Mouse (Mus musculus): ENCODE data around the gene Ttbk1. TPM values are rescaled to one million over a fixed set of nuclear protein-coding genes. Genes with fewer than 3 reads are reported as not detected.

Ttbk1 gene
- polyA plus RNA-seq, 1 experiment from 2014 or later = 0.27 TPM

DNA sequence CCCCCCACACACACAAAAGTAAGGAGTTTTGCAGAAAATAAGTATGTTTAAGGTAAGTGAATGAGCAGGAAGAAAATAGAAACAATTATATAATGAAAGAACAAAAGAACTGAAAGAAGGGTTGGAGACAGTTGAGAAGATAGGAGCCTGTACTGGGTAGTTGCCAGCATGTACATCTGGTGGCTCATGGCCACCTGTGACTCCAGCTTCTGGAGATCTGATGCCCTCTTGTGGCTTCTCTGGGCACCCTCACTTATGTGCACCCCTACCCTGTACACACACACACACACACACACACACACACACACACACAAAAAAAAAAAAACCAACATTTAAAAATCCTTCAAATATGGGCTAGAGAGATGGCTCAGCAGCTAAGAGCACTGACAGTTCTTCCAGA, 67.8 kb downstream of the Ttbk1 start:
- Histone ChIP-seq H3K4me2 (replicated peaks; ENCODE audit: low read depth, low read length) (no peak overlapping the region), H3K4me3 (ENCODE audit: low read depth, low read length) (no peak overlapping the region), H3K4me1 (ENCODE audit: control insufficient read depth, insufficient read depth, low read length) (no peaks in the 10 kb centered on the region), H3K9me3 (ENCODE audit: control insufficient read depth, low read depth, low read length) (no peaks in the 10 kb centered on the region), H3K27ac (ENCODE audit: low read length) (no peak overlapping the region), H3K9ac (replicated peaks; ENCODE audit: low read depth, low read length) (no peak overlapping the region), H3K36me3 (ENCODE audit: control insufficient read depth, insufficient read depth, low read length) (peaks cover 7% of the 10 kb centered on the region; the same call in 1 of the 2 replicates), H3K27me3 (ENCODE audit: control insufficient read depth, insufficient read depth, low read length) (no peaks in the 10 kb centered on the region)
- ATAC-seq (ENCODE audit: insufficient number of reproducible peaks, insufficient read depth, low FRiP score, low read depth) = no peak

DNA sequence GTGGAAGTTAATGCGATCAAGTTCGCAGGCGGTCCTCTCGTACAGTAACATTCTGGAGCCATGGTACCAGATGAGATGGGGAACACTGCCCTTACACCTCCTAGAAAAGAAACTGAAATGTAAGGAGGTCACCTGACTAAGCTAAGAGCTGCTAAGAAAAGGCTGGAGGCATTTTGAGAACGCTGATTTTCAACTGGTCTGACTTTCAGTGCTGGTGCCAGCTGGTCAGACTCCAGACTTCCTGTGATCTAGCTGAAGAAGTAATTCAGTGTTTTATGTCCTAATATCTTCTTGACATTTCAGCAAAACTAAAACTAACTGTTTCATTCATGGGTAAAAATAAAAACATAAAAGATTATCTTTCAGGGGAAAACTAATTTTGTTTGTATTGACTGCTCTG, 68.8 kb downstream of the Ttbk1 start:
- no peak overlapping the region for H3K4me2 ChIP-seq (replicated peaks; ENCODE audit: low read depth, low read length)
- no peak overlapping the region for H3K27ac ChIP-seq (ENCODE audit: low read length)
- H3K36me3 ChIP-seq (ENCODE audit: control insufficient read depth, insufficient read depth, low read length) = peaks cover 13% of the 10 kb centered on the region
- no peaks in the 10 kb centered on the region for H3K9me3 ChIP-seq (ENCODE audit: control insufficient read depth, low read depth, low read length)
- 66% methylated on average over 5 of the region's 5 CpGs for WGBS
- no peak overlapping the region for H3K4me3 ChIP-seq (ENCODE audit: low read depth, low read length)
- ATAC-seq (ENCODE audit: insufficient number of reproducible peaks, insufficient read depth, low FRiP score, low read depth) = no peak
- H3K4me1 ChIP-seq (ENCODE audit: control insufficient read depth, insufficient read depth, low read length) = no peaks in the 10 kb centered on the region
- no peak overlapping the region for H3K9ac ChIP-seq (replicated peaks; ENCODE audit: low read depth, low read length)
- H3K27me3 ChIP-seq (ENCODE audit: control insufficient read depth, insufficient read depth, low read length) = no peaks in the 10 kb centered on the region

DNA sequence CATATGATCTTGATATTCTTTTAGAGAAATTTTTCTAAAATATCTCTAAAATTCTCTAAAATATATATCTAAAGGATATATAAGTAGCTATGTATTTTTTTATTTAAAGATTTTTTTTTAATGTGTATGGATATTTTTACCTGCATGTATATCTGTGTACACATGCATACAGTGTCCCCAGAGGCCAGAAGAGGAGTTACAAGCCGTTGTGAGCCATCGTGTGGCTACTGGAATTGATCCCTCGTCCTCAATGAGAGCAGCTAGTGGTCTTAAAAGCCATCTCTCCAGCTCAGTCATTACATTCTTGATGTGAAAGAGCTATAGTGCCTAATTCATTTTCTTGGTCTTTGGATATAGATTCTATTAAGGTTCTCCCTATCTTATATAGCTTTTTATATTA, 79.0 kb downstream of the Ttbk1 start:
- Histone ChIP-seq H3K4me3 (ENCODE audit: low read depth, low read length) (no peak overlapping the region), H3K4me1 (ENCODE audit: control insufficient read depth, insufficient read depth, low read length) (no peaks in the 10 kb centered on the region), H3K9me3 (ENCODE audit: control insufficient read depth, low read depth, low read length) (no peaks in the 10 kb centered on the region), H3K9ac (replicated peaks; ENCODE audit: low read depth, low read length) (no peak overlapping the region), H3K36me3 (ENCODE audit: control insufficient read depth, insufficient read depth, low read length) (peaks cover 57% of the 10 kb centered on the region), H3K4me2 (replicated peaks; ENCODE audit: low read depth, low read length) (no peak overlapping the region), H3K27me3 (ENCODE audit: control insufficient read depth, insufficient read depth, low read length) (no peaks in the 10 kb centered on the region), H3K27ac (ENCODE audit: low read length) (no peak overlapping the region)
- no peak for ATAC-seq (ENCODE audit: insufficient number of reproducible peaks, insufficient read depth, low FRiP score, low read depth)
- 32% methylated on average over 3 of the region's 3 CpGs for WGBS

DNA sequence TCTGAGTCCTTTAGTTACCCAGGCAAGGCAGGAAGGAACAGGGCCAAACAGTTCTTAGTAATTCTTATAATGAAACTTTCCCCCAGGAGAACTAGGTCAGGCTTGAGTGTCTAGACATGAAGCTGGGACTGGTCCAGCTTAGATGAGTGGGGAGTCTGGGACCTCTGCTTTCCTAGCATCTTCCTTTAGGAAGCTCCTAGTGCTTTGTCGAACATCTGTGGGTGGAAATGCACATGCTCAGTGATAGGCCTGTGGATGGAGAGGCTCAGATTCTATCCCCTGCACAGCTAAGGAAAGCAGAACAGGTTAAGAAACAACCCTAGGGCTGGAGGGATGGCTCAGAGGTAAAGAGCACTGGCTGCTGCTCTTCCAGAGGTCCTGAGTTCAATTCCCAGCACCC, 92.8 kb downstream of the Ttbk1 start:
- Histone ChIP-seq H3K4me2 (replicated peaks; ENCODE audit: low read depth, low read length) (no peak overlapping the region), H3K9me3 (ENCODE audit: control insufficient read depth, low read depth, low read length) (no peaks in the 10 kb centered on the region), H3K27me3 (ENCODE audit: control insufficient read depth, insufficient read depth, low read length) (no peaks in the 10 kb centered on the region), H3K4me3 (ENCODE audit: low read depth, low read length) (no peak overlapping the region), H3K27ac (ENCODE audit: low read length) (no peak overlapping the region), H3K9ac (replicated peaks; ENCODE audit: low read depth, low read length) (no peak overlapping the region), H3K36me3 (ENCODE audit: control insufficient read depth, insufficient read depth, low read length) (peaks cover 27% of the 10 kb centered on the region), H3K4me1 (ENCODE audit: control insufficient read depth, insufficient read depth, low read length) (no peaks in the 10 kb centered on the region)
- no peak for ATAC-seq (ENCODE audit: insufficient number of reproducible peaks, insufficient read depth, low FRiP score, low read depth)
- WGBS = 77% methylated on average over 1 of the region's 1 CpGs

DNA sequence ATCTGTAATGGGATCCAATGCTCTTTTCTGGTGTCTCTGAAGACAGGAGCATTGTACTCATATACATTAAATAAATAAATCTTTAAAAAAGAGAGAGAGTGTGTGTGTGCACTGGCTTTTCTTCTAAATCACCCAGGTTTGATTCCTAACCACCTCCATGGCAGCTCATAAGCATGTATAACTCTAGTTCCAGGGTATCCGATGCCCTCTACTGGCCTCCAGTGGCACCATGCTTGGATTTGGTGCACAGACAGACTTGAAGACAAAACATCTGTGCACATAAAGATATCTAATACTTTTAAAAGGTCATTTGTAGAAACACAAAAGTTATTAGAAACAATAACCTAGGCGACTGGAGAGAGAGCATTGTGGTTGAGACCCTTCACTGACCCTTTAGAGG, 94.5 kb downstream of the Ttbk1 start:
- Histone ChIP-seq H3K4me1 (ENCODE audit: control insufficient read depth, insufficient read depth, low read length) (no peaks in the 10 kb centered on the region), H3K27ac (ENCODE audit: low read length) (no peak overlapping the region), H3K9ac (replicated peaks; ENCODE audit: low read depth, low read length) (no peak overlapping the region), H3K27me3 (ENCODE audit: control insufficient read depth, insufficient read depth, low read length) (no peaks in the 10 kb centered on the region), H3K36me3 (ENCODE audit: control insufficient read depth, insufficient read depth, low read length) (peaks cover 30% of the 10 kb centered on the region), H3K4me2 (replicated peaks; ENCODE audit: low read depth, low read length) (no peak overlapping the region), H3K9me3 (ENCODE audit: control insufficient read depth, low read depth, low read length) (no peaks in the 10 kb centered on the region), H3K4me3 (ENCODE audit: low read depth, low read length) (no peak overlapping the region)
- 42% methylated on average over 2 of the region's 2 CpGs for WGBS
- ATAC-seq (ENCODE audit: insufficient number of reproducible peaks, insufficient read depth, low FRiP score, low read depth) = no peak

Other genes starting within 250 kb of the Ttbk1 start
- gene Polr1c, start 239.6 kb downstream of the Ttbk1 start, polyA plus RNA-seq (2014; fragmentation: Nextera tagmentation; extraction: Ambion mirVana) = 86.8 and 87.9 TPM in 2 replicates
- 104 and 106 TPM in 2 replicates for gene Yipf3, start 239.6 kb downstream of the Ttbk1 start, polyA plus RNA-seq (2014; fragmentation: Nextera tagmentation; extraction: Ambion mirVana)
- gene Lrrc73, start 234.1 kb downstream of the Ttbk1 start, polyA plus RNA-seq (2014; fragmentation: Nextera tagmentation; extraction: Ambion mirVana) = 0.55 and 0.85 TPM in 2 replicates
- 46.4 and 48.8 TPM in 2 replicates for gene Tjap1, start 204.6 kb downstream of the Ttbk1 start, polyA plus RNA-seq (2014; fragmentation: Nextera tagmentation; extraction: Ambion mirVana)
- gene Dlk2, start 190.3 kb downstream of the Ttbk1 start, polyA plus RNA-seq (2014; fragmentation: Nextera tagmentation; extraction: Ambion mirVana) = 2.8 and 3.9 TPM in 2 replicates
- gene Abcc10, start 159.3 kb downstream of the Ttbk1 start, polyA plus RNA-seq (2014; fragmentation: Nextera tagmentation; extraction: Ambion mirVana) = 4.6 and 4.9 TPM in 2 replicates
- gene Zfp318, start 103.9 kb downstream of the Ttbk1 start, polyA plus RNA-seq (2014; fragmentation: Nextera tagmentation; extraction: Ambion mirVana) = 12.7 and 16.5 TPM in 2 replicates
- 1.3 and 1.7 TPM in 2 replicates for gene Crip3, start 58.7 kb downstream of the Ttbk1 start, polyA plus RNA-seq (2014; fragmentation: Nextera tagmentation; extraction: Ambion mirVana)
- not detected in 2 replicates for gene Slc22a7, start 49.2 kb downstream of the Ttbk1 start, polyA plus RNA-seq (2014; fragmentation: Nextera tagmentation; extraction: Ambion mirVana)
- 56.3 and 65.5 TPM in 2 replicates for gene Dnph1, start 9.0 kb upstream of the Ttbk1 start, polyA plus RNA-seq (2014; fragmentation: Nextera tagmentation; extraction: Ambion mirVana)
- gene Cul9, start 58.7 kb upstream of the Ttbk1 start, polyA plus RNA-seq (2014; fragmentation: Nextera tagmentation; extraction: Ambion mirVana) = 3.6 and 5.6 TPM in 2 replicates
- 12.2 and 15.7 TPM in 2 replicates for gene Srf, start 68.5 kb upstream of the Ttbk1 start, polyA plus RNA-seq (2014; fragmentation: Nextera tagmentation; extraction: Ambion mirVana)
- gene Ptk7, start 141.8 kb upstream of the Ttbk1 start, polyA plus RNA-seq (2014; fragmentation: Nextera tagmentation; extraction: Ambion mirVana) = 37.6 and 45.2 TPM in 2 replicates
- gene Klc4, start 158.3 kb upstream of the Ttbk1 start, polyA plus RNA-seq (2014; fragmentation: Nextera tagmentation; extraction: Ambion mirVana) = 31.0 and 32.3 TPM in 2 replicates
- 99.2 and 104 TPM in 2 replicates for gene Mrpl2, start 158.6 kb upstream of the Ttbk1 start, polyA plus RNA-seq (2014; fragmentation: Nextera tagmentation; extraction: Ambion mirVana)
- gene Cul7, start 162.7 kb upstream of the Ttbk1 start, polyA plus RNA-seq (2014; fragmentation: Nextera tagmentation; extraction: Ambion mirVana) = 45.9 and 47.2 TPM in 2 replicates
- gene Rrp36, start 186.7 kb upstream of the Ttbk1 start, polyA plus RNA-seq (2014; fragmentation: Nextera tagmentation; extraction: Ambion mirVana) = 52.3 and 53.5 TPM in 2 replicates
- 152 and 162 TPM in 2 replicates for gene Mea1, start 191.1 kb upstream of the Ttbk1 start, polyA plus RNA-seq (2014; fragmentation: Nextera tagmentation; extraction: Ambion mirVana)
- gene Klhdc3, start 193.2 kb upstream of the Ttbk1 start, polyA plus RNA-seq (2014; fragmentation: Nextera tagmentation; extraction: Ambion mirVana) = 101 and 105 TPM in 2 replicates
- 77.5 and 82.8 TPM in 2 replicates for gene Ppp2r5d, start 217.4 kb upstream of the Ttbk1 start, polyA plus RNA-seq (2014; fragmentation: Nextera tagmentation; extraction: Ambion mirVana)
- gene Pex6, start 223.8 kb upstream of the Ttbk1 start, polyA plus RNA-seq (2014; fragmentation: Nextera tagmentation; extraction: Ambion mirVana) = 18.6 and 18.8 TPM in 2 replicates
- gene Gnmt, start 241.5 kb upstream of the Ttbk1 start, polyA plus RNA-seq (2014; fragmentation: Nextera tagmentation; extraction: Ambion mirVana) = 0.33 and 0.67 TPM in 2 replicates

All from stomach, embryonic 14.5 days (tissue).